Mouse (Mus musculus): ENCODE measurements around the gene Irs4. TPM values are rescaled to one million over a fixed set of nuclear protein-coding genes. Genes with fewer than 3 reads are reported as not detected.

The Irs4 gene
- polyA plus RNA-seq (2014; fragmentation: Nextera tagmentation; extraction: Ambion mirVana): 2.4 and 3.4 TPM in 2 replicates

- Histone ChIP-seq H3K27ac (replicated peaks; ENCODE audit: low read depth, low read length) (no peak within 1 kb of the TSS), H3K4me1 (ENCODE audit: control insufficient read depth, insufficient read depth, low read length) (no peaks in the 10 kb centered on the region), H3K4me3 (ENCODE audit: low read depth, low read length) (peak within 1 kb of the TSS; percentile 39), H3K4me2 (ENCODE audit: low read depth, low read length) (peak within 1 kb of the TSS; percentile 65), H3K27me3 (replicated peaks; ENCODE audit: control insufficient read depth, insufficient read depth, low read length) (peaks cover 78% of the 10 kb centered on the region), H3K36me3 (ENCODE audit: control insufficient read depth, insufficient read depth, low read length) (no peaks in the 10 kb centered on the region), H3K9me3 (ENCODE audit: control insufficient read depth, low read length) (no peaks in the 10 kb centered on the region), H3K9ac (ENCODE audit: low read depth, low read length) (no peak within 1 kb of the TSS)
- WGBS: 19% methylated on average over 32 of the region's 51 CpGs
- DNase-seq (ENCODE audit: low spot score) (peak; percentile 17), ATAC-seq (ENCODE audit: low read depth) (peak; percentile 64)
Measured at GRCm38 (mm10) chrX:141724937-141725918, at the start of gene Irs4. Irs4 (minus strand) TSS chrX:141725263.

GRCm38 (mm10) chrX:141750360-141750759 is 25.3 kb upstream of the Irs4 start:
- Histone ChIP-seq H3K36me3 (ENCODE audit: control insufficient read depth, insufficient read depth, low read length) (no peaks in the 10 kb centered on the region), H3K27me3 (replicated peaks; ENCODE audit: control insufficient read depth, insufficient read depth, low read length) (no peaks in the 10 kb centered on the region), H3K27ac (replicated peaks; ENCODE audit: low read depth, low read length) (no peak overlapping the region), H3K9ac (ENCODE audit: low read depth, low read length) (no peak overlapping the region), H3K4me2 (ENCODE audit: low read depth, low read length) (no peak overlapping the region), H3K4me3 (ENCODE audit: low read depth, low read length) (no peak overlapping the region), H3K4me1 (ENCODE audit: control insufficient read depth, insufficient read depth, low read length) (no peaks in the 10 kb centered on the region), H3K9me3 (ENCODE audit: control insufficient read depth, low read length) (no peaks in the 10 kb centered on the region)
- ATAC-seq (ENCODE audit: low read depth) (no peak), DNase-seq (ENCODE audit: low spot score) (no peak)
- 50% methylated on average over 2 of the region's 2 CpGs for WGBS

DNA sequence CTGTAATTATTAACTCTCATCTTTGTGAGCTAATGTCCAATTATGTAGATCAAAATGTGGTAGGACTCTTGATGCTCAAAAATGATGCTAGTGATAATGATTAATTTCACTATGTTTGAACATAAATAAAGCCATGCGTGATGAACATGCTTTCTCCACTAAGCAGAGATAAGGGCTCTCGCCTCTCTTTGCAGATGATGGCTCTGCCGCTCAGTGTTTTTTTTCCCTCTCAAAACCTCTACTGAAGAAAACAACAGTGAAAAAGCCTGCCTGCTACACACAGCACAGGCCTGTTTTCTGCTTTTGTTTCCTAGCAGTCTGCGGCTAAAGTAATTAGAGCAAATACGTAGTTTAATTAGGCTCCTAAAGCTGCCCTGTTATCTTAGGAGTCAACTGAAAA is 4.5 kb upstream of the Irs4 start:
- 52% methylated on average over 5 of the region's 5 CpGs for WGBS
- DNase-seq (ENCODE audit: low spot score): no peak
- no peak for ATAC-seq (ENCODE audit: low read depth)
- Histone ChIP-seq H3K4me3 (ENCODE audit: low read depth, low read length) (no peak overlapping the region), H3K4me2 (ENCODE audit: low read depth, low read length) (no peak overlapping the region), H3K36me3 (ENCODE audit: control insufficient read depth, insufficient read depth, low read length) (no peaks in the 10 kb centered on the region), H3K9ac (ENCODE audit: low read depth, low read length) (no peak overlapping the region), H3K27me3 (replicated peaks; ENCODE audit: control insufficient read depth, insufficient read depth, low read length) (peaks cover 41% of the 10 kb centered on the region), H3K27ac (replicated peaks; ENCODE audit: low read depth, low read length) (no peak overlapping the region), H3K9me3 (ENCODE audit: control insufficient read depth, low read length) (no peaks in the 10 kb centered on the region), H3K4me1 (ENCODE audit: control insufficient read depth, insufficient read depth, low read length) (no peaks in the 10 kb centered on the region)

DNA sequence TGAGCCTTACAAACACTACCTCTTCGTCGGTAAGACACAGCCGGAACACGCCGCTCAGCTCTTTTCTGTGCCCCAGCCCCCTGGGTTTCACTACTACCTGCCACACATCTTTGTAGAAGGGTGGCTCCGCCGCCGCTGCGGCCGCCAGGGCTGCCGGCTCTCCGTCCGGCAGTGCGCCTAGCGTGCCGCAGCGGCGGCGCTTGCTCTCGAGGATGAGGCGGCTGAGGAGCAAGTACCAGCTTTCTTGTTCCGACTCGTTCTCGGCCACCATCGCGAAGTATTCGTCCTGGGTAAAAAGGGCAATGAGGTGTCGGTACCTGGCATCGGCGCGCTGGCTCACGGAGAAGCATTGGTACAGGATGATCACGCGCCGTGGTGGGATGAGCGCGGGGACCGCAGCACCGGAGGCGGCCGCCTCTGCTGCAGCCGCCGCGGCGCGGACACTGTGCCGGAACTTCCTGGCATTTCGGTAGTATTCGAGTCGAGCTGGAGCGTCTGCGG is 622 bp downstream of the Irs4 start:
- Histone ChIP-seq H3K4me2 (ENCODE audit: low read depth, low read length) (peak overlapping the region; percentile 65), H3K4me1 (ENCODE audit: control insufficient read depth, insufficient read depth, low read length) (no peaks in the 10 kb centered on the region), H3K9me3 (ENCODE audit: control insufficient read depth, low read length) (no peaks in the 10 kb centered on the region), H3K27me3 (replicated peaks; ENCODE audit: control insufficient read depth, insufficient read depth, low read length) (peaks cover 82% of the 10 kb centered on the region), H3K36me3 (ENCODE audit: control insufficient read depth, insufficient read depth, low read length) (no peaks in the 10 kb centered on the region), H3K4me3 (ENCODE audit: low read depth, low read length) (peak overlapping the region; percentile 39), H3K9ac (ENCODE audit: low read depth, low read length) (no peak overlapping the region), H3K27ac (replicated peaks; ENCODE audit: low read depth, low read length) (no peak overlapping the region)
- no peak for ATAC-seq (ENCODE audit: low read depth)
- 29% methylated on average over 16 of the region's 52 CpGs for WGBS
- no peak for DNase-seq (ENCODE audit: low spot score)

GRCm38 (mm10) chrX:141723936-141724335 is 1.1 kb downstream of the Irs4 start:
- 23% methylated on average over 12 of the region's 16 CpGs for WGBS
- Histone ChIP-seq H3K4me2 (ENCODE audit: low read depth, low read length) (peak overlapping the region; percentile 65), H3K4me1 (ENCODE audit: control insufficient read depth, insufficient read depth, low read length) (no peaks in the 10 kb centered on the region), H3K9me3 (ENCODE audit: control insufficient read depth, low read length) (no peaks in the 10 kb centered on the region), H3K27me3 (replicated peaks; ENCODE audit: control insufficient read depth, insufficient read depth, low read length) (peaks cover 85% of the 10 kb centered on the region), H3K27ac (replicated peaks; ENCODE audit: low read depth, low read length) (no peak overlapping the region), H3K36me3 (ENCODE audit: control insufficient read depth, insufficient read depth, low read length) (no peaks in the 10 kb centered on the region), H3K9ac (ENCODE audit: low read depth, low read length) (no peak overlapping the region), H3K4me3 (ENCODE audit: low read depth, low read length) (peak overlapping the region; percentile 39)
- ATAC-seq (ENCODE audit: low read depth): peak; percentile 45; the same call in 1 of the 2 replicates
- DNase-seq (ENCODE audit: low spot score): peak; percentile 16

- WGBS: 8% methylated on average over 8 of the region's 33 CpGs
- Histone ChIP-seq H3K27me3 (replicated peaks; ENCODE audit: control insufficient read depth, insufficient read depth, low read length) (peaks cover 77% of the 10 kb centered on the region), H3K9ac (ENCODE audit: low read depth, low read length) (no peak overlapping the region), H3K27ac (replicated peaks; ENCODE audit: low read depth, low read length) (no peak overlapping the region), H3K4me1 (ENCODE audit: control insufficient read depth, insufficient read depth, low read length) (no peaks in the 10 kb centered on the region), H3K4me3 (ENCODE audit: low read depth, low read length) (peak overlapping the region; percentile 36), H3K4me2 (ENCODE audit: low read depth, low read length) (peak overlapping the region; percentile 58), H3K9me3 (ENCODE audit: control insufficient read depth, low read length) (no peaks in the 10 kb centered on the region), H3K36me3 (ENCODE audit: control insufficient read depth, insufficient read depth, low read length) (no peaks in the 10 kb centered on the region)
- peak; percentile 24 for DNase-seq (ENCODE audit: low spot score)
- 0 out of 2 replicates have a peak, but pooled peaks have one; percentile 30 for ATAC-seq (ENCODE audit: low read depth)
Measured at GRCm38 (mm10) chrX:141721725-141722124, 3.3 kb downstream of the Irs4 start.

Other genes with a start within 250 kb of the Irs4 start
- 14.1 and 14.2 TPM in 2 replicates for gene Col4a5, start 249.9 kb downstream of the Irs4 start, polyA plus RNA-seq (2014; fragmentation: Nextera tagmentation; extraction: Ambion mirVana)
- 0.39 TPM in 1 of 2 replicates, not detected in the other for gene Gm15294, start 150.0 kb upstream of the Irs4 start, polyA plus RNA-seq (2014; fragmentation: Nextera tagmentation; extraction: Ambion mirVana)

Data from embryonic facial prominence, embryonic 14.5 days (tissue).